ENCODE assay signal across 8 mouse cellular contexts in genomic region chr1:93342648-93343503, GRCm38 (mm10). TPM values are rescaled to one million over a fixed set of nuclear protein-coding genes. Genes with fewer than 3 reads are reported as not detected.
DNase-seq lines count a peak whose midpoint lies in the region; ATAC-seq and TF ChIP-seq lines count a peak whose summit lies in the region.

Ppp1r7 (plus strand) TSS chr1:93342854.
Pask (minus strand) TSS chr1:93343482.

- no peaks in the 10 kb centered on the region; the same call in none of the 2 replicates for H3K36me3 ChIP-seq in ES-Bruce4 (ENCODE audit: control insufficient read depth, insufficient read depth, low read length, poor library complexity, severe bottlenecking)
- peaks cover 16% of the 10 kb centered on the region for H3K36me3 ChIP-seq in forebrain, embryonic 13.5 days (ENCODE audit: poor library complexity, severe bottlenecking)
- H3K36me3 ChIP-seq in liver, postnatal 0 days (replicated peaks; ENCODE audit: insufficient read depth, low read length): peaks cover 19% of the 10 kb centered on the region
- 0 out of 2 replicates have a peak, but pooled peaks cover 12% of the 10 kb centered on the region for H3K36me3 ChIP-seq in neural tube, embryonic 14.5 days (ENCODE audit: control insufficient read depth, insufficient read depth, low read length)

- DNase-seq in heart, postnatal 10 days: peak; percentile 96 to 97
- peak; percentile 92 for DNase-seq in large intestine, adult 2 months (ENCODE audit: low read depth, low spot score)
- DNase-seq in liver, postnatal 0 days: peak; percentile 97
- DNase-seq in testis, postnatal 10 days (ENCODE audit: low spot score): peak; percentile 94

- peak; percentile 94 for ATAC-seq in cerebellum, adult (ENCODE audit: insufficient number of reproducible peaks, low FRiP score, low TSS enrichment)
- peak; percentile 95 for ATAC-seq in forebrain, embryonic 13.5 days
- ATAC-seq in liver, postnatal 0 days: peak; percentile 91
- peak; percentile 96 for ATAC-seq in neural tube, embryonic 14.5 days (ENCODE audit: low read depth)

- no peaks in the 10 kb centered on the region for H3K27me3 ChIP-seq in ES-Bruce4 (ENCODE audit: control insufficient read depth, insufficient read depth, low read length, poor library complexity, severe bottlenecking)
- H3K27me3 ChIP-seq in forebrain, embryonic 13.5 days: no peaks in the 10 kb centered on the region
- no peaks in the 10 kb centered on the region for H3K27me3 ChIP-seq in liver, postnatal 0 days (ENCODE audit: insufficient read depth, low read length)
- no peaks in the 10 kb centered on the region for H3K27me3 ChIP-seq in neural tube, embryonic 14.5 days (ENCODE audit: control insufficient read depth, insufficient read depth, low read length)

- H3K9me3 ChIP-seq in ES-Bruce4 (replicated peaks; ENCODE audit: control insufficient read depth, insufficient read depth, low read length, poor library complexity, severe bottlenecking): no peaks in the 10 kb centered on the region
- no peaks in the 10 kb centered on the region for H3K9me3 ChIP-seq in forebrain, embryonic 13.5 days (replicated peaks)
- no peaks in the 10 kb centered on the region for H3K9me3 ChIP-seq in liver, postnatal 0 days (ENCODE audit: low read length)
- no peaks in the 10 kb centered on the region for H3K9me3 ChIP-seq in neural tube, embryonic 14.5 days (ENCODE audit: control insufficient read depth, low read length)

- under 1% methylated on average over 63 of the region's 63 CpGs for WGBS in forebrain, embryonic 13.5 days
- WGBS in large intestine, adult 2 months: under 1% methylated on average over 63 of the region's 63 CpGs
- under 1% methylated on average over 63 of the region's 63 CpGs for WGBS in liver, postnatal 0 days (ENCODE audit: insufficient replicate concordance)
- WGBS in neural tube, embryonic 14.5 days: under 1% methylated on average over 63 of the region's 63 CpGs

- peak within 1 kb of the TSS; percentile 86 for H3K9ac ChIP-seq in ES-Bruce4 (ENCODE audit: low read depth, poor library complexity, severe bottlenecking)
- H3K9ac ChIP-seq in forebrain, embryonic 13.5 days: peak within 1 kb of the TSS; percentile 88
- H3K9ac ChIP-seq in liver, postnatal 0 days (replicated peaks): peak within 1 kb of the TSS; percentile 85
- H3K9ac ChIP-seq in neural tube, embryonic 14.5 days (replicated peaks; ENCODE audit: low read depth, low read length): peak within 1 kb of the TSS; percentile 76

- no peak for TF ChIP-seq POLR2A in ES-Bruce4 (IDR thresholded peaks at IDR 0.05; ENCODE audit: insufficient read depth, low read length)

- H3K4me1 ChIP-seq in ES-Bruce4 (ENCODE audit: control insufficient read depth, insufficient read depth, low read length): no peaks in the 10 kb centered on the region
- peaks cover 24% of the 10 kb centered on the region for H3K4me1 ChIP-seq in forebrain, embryonic 13.5 days
- peaks cover 7% of the 10 kb centered on the region; the same call in 1 of the 2 replicates for H3K4me1 ChIP-seq in liver, postnatal 0 days (ENCODE audit: insufficient read depth)
- H3K4me1 ChIP-seq in neural tube, embryonic 14.5 days (ENCODE audit: control insufficient read depth, insufficient read depth, low read length): peaks cover 8% of the 10 kb centered on the region

- no peak for TF ChIP-seq CTCF in ES-Bruce4 (IDR thresholded peaks at IDR 0.05; ENCODE audit: low read depth, low read length)
- TF ChIP-seq CTCF in liver, postnatal 0 days (IDR thresholded peaks at IDR 0.05; ENCODE audit: low read depth): no peak

- peak within 1 kb of the TSS; percentile 91 for H3K4me3 ChIP-seq in ES-Bruce4 (ENCODE audit: low read depth, low read length)
- H3K4me3 ChIP-seq in forebrain, embryonic 13.5 days: peak within 1 kb of the TSS; percentile 96
- H3K4me3 ChIP-seq in liver, postnatal 0 days (ENCODE audit: low read depth, low read length): peak within 1 kb of the TSS; percentile 65
- H3K4me3 ChIP-seq in neural tube, embryonic 14.5 days (ENCODE audit: low read depth, low read length): peak within 1 kb of the TSS; percentile 91

- TF ChIP-seq EP300 in ES-Bruce4 (IDR thresholded peaks at IDR 0.05; ENCODE audit: insufficient read depth, low read depth, low read length): no peak
- TF ChIP-seq EP300 in liver, postnatal 0 days (IDR thresholded peaks at IDR 0.05; ENCODE audit: low read depth): peak; percentile 28; the same call in 1 of the 2 replicates

- intact Hi-C loops in heart, postnatal 10 days (cut with DNase I): loop anchor here (5.0 to 10.0 kb wide), 3 partner anchors 169 to 452 kb away; partner anchors contain the start of genes Atg4b, Farp2 and Thap4

- peak within 1 kb of the TSS; percentile 83 for H3K4me2 ChIP-seq in forebrain, embryonic 13.5 days
- peak within 1 kb of the TSS; percentile 87 for H3K4me2 ChIP-seq in liver, postnatal 0 days (ENCODE audit: low read depth, low read length)
- peak within 1 kb of the TSS; percentile 89 for H3K4me2 ChIP-seq in neural tube, embryonic 14.5 days (ENCODE audit: low read depth, low read length)

- no peak within 1 kb of the TSS for H3K27ac ChIP-seq in ES-Bruce4 (ENCODE audit: insufficient read depth, low read length)
- H3K27ac ChIP-seq in forebrain, embryonic 13.5 days: peak within 1 kb of the TSS; percentile 59
- H3K27ac ChIP-seq in liver, postnatal 0 days (ENCODE audit: low read depth): peak within 1 kb of the TSS; percentile 41; the same call in 1 of the 2 replicates
- peak within 1 kb of the TSS; percentile 48; the same call in 1 of the 2 replicates for H3K27ac ChIP-seq in neural tube, embryonic 14.5 days (ENCODE audit: low read depth, low read length)

RNA-seq across cellular contexts. Expression of gene Ppp1r7, which starts in this region (rescaled TPM):
- 40.4 and 40.8 TPM in 2 replicates for polyA plus RNA-seq in ES-Bruce4 (2011; ENCODE audit: insufficient read depth, insufficient read length, low read depth, missing spikeins)
- 71.1 and 76.5 TPM in 2 replicates for polyA plus RNA-seq in forebrain, embryonic 13.5 days (2015; fragmentation: Nextera tagmentation; extraction: Ambion mirVana)
- 10 to 100 TPM; 29.9 to 35.2 TPM for total RNA-seq in heart, postnatal 10 days (2021)
- 3.6 and 4.7 TPM in 2 replicates for polyA plus RNA-seq in large intestine, adult 2 months (2012; rRNA removed)
- polyA plus RNA-seq in liver, postnatal 0 days (2015; fragmentation: Nextera tagmentation; extraction: Ambion mirVana): 19.5 and 21.2 TPM in 2 replicates
- 57.9 and 67.7 TPM in 2 replicates for polyA plus RNA-seq in neural tube, embryonic 14.5 days (2014; fragmentation: Nextera tagmentation; extraction: Ambion mirVana)

RNA-seq across cellular contexts. Expression of gene Pask, which starts in this region (rescaled TPM):
- polyA plus RNA-seq in ES-Bruce4 (2011; ENCODE audit: insufficient read depth, insufficient read length, low read depth, missing spikeins): 25.6 and 26.0 TPM in 2 replicates
- polyA plus RNA-seq in forebrain, embryonic 13.5 days (2015; fragmentation: Nextera tagmentation; extraction: Ambion mirVana): 14.6 and 17.7 TPM in 2 replicates
- 1 to 10 TPM; 2.7 to 4.2 TPM for total RNA-seq in heart, postnatal 10 days (2021)
- 2.5 and 4.1 TPM in 2 replicates for polyA plus RNA-seq in large intestine, adult 2 months (2012; rRNA removed)
- 1.9 and 2.3 TPM in 2 replicates for polyA plus RNA-seq in liver, postnatal 0 days (2015; fragmentation: Nextera tagmentation; extraction: Ambion mirVana)
- polyA plus RNA-seq in neural tube, embryonic 14.5 days (2014; fragmentation: Nextera tagmentation; extraction: Ambion mirVana): 4.6 and 5.7 TPM in 2 replicates
